Mouse (Mus musculus) intestine, embryonic 15.5 days (tissue): ENCODE results near the gene Gm6169. TPM values are rescaled to one million over a fixed set of nuclear protein-coding genes. Genes with fewer than 3 reads are reported as not detected.
"Not testable (repeated sequence)": the region's sequence is repeated elsewhere in the genome, so short reads cannot be mapped to it uniquely, and the experiment has no call there.

Source experiments
- ATAC-seq: fragments of 200-750 bp; cut with Nextera tagmentation; 2 replicates; pipeline ENCODE4 v1.8.0; 2017; ENCODE audit warnings: moderate TSS enrichment, moderate library complexity
- H3K27ac ChIP-seq: fragments of 300-500 bp; sonication (generic); 2 replicates; pipeline ENCODE4 v1.5.1; 2015; ENCODE audit warnings: mild to moderate bottlenecking, inconsistent platforms
- H3K27me3 ChIP-seq: fragments of 300-500 bp; sonication (generic); replicated peaks from 2 replicates; pipeline ENCODE4 v1.6.1; 2015; ENCODE audit warnings: inconsistent platforms
- H3K36me3 ChIP-seq: fragments of 300-500 bp; sonication (generic); 2 replicates; pipeline ENCODE4 v1.6.1; 2015; ENCODE audit warnings: inconsistent platforms
- H3K4me1 ChIP-seq: fragments of 300-500 bp; sonication (generic); replicated peaks from 2 replicates; pipeline ENCODE4 v1.6.1; 2015; ENCODE audit warnings: inconsistent platforms
- H3K4me2 ChIP-seq: fragments of 300-500 bp; sonication (generic); replicated peaks from 2 replicates; pipeline ENCODE4 v1.6.1; 2015; ENCODE audit warnings: mild to moderate bottlenecking, inconsistent platforms
- H3K4me3 ChIP-seq: fragments of 300-500 bp; sonication (generic); replicated peaks from 2 replicates; pipeline ENCODE4 v1.5.1; 2015; ENCODE audit warnings: inconsistent platforms
- H3K9ac ChIP-seq: fragments of 300-500 bp; sonication (generic); 2 replicates; pipeline ENCODE4 v1.6.1; 2015; ENCODE audit warnings: inconsistent platforms
- H3K9me3 ChIP-seq: fragments of 300-500 bp; sonication (generic); 2 replicates; pipeline ENCODE4 v1.6.1; 2016; ENCODE audit warnings: inconsistent platforms
- WGBS: fragments of 180-500 bp; shearing (Covaris S2); methylation state at CpG from one replicate; pipeline ENCODE4 v1.1.7; 2015; 5-methylcytosine and 5-hydroxymethylcytosine counted together
- polyA plus RNA-seq: library from polyadenylated mRNA; unstranded; fragments of >200 nt; fragmentation: Nextera tagmentation; extraction: Ambion mirVana; gene quantifications from 2 replicates; pipeline ENCODE4 v1.2.1, GENCODE M21; 2015

Gene Gm6169
- polyA plus RNA-seq = 3.8 and 3.9 TPM in 2 replicates

DNA sequence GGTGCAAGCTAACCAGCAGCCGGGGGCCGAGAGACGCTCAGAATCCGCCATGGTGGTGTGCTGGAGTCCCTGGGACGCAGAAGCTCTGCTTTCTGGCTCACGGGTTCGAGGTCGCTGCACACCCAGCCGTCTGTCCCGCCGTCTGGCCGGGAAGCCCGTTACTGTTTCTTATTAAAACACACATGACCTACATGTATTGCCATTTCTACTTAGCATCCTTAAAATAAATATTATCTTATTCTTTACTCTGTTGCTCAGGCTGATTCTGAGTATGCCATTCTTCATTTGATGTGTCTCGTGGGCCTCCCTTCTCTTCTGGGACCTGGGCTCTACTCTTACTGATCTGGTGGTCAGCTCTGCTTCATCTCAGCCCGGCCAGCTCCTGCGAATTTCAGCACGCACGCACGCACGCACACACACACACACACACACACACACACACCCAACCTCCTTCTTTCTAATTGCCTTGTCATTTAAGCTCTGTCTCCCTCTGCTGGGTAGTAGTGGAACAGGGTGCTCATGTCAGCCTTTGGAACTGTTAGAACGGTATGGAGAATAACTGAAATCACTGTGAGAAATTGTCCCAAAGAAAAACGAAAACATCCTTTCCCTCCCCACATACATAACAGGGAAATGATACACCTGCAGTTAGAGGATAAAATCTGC lies at the start of gene Gm6169:
Gm6169 (minus strand) TSS at position 51 of the 666 bp plus-strand sequence.
- no peak within 1 kb of the TSS for H3K4me2 ChIP-seq
- 68% methylated on average over 22 of the region's 22 CpGs for WGBS
- H3K9ac ChIP-seq = no peak within 1 kb of the TSS
- no peak for ATAC-seq
- H3K9me3 ChIP-seq = no peaks in the 10 kb centered on the region
- no peak within 1 kb of the TSS for H3K4me3 ChIP-seq
- no peaks in the 10 kb centered on the region for H3K27me3 ChIP-seq
- no peak within 1 kb of the TSS for H3K27ac ChIP-seq
- H3K36me3 ChIP-seq = no peaks in the 10 kb centered on the region
- no peaks in the 10 kb centered on the region for H3K4me1 ChIP-seq

DNA sequence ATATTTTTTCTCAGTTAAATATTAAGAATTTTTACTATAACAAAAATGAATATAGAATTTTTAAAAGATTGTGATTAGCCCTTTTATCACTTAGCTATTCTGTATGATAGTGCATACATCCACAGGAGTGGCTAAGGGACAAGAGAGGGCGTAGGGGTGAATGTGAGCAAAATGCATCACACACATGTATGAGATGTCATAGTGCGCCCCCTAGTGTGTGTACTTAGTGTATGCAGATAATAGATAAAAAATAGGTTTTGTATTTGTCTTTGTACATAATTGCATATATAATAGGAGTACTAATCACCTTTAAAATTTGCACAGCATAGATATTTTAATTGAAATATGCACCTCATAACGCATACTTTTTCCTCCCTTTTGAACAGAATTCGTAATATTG lies 46.8 kb upstream of the Gm6169 start:
- WGBS = 61% methylated on average over 4 of the region's 4 CpGs
- H3K9me3 ChIP-seq = no peaks in the 10 kb centered on the region
- no peak overlapping the region for H3K4me3 ChIP-seq
- H3K27me3 ChIP-seq = no peaks in the 10 kb centered on the region
- no peak overlapping the region for H3K9ac ChIP-seq
- H3K4me2 ChIP-seq = no peak overlapping the region
- ATAC-seq = no peak
- peaks cover 31% of the 10 kb centered on the region; the same call in 1 of the 2 replicates for H3K36me3 ChIP-seq
- H3K4me1 ChIP-seq = no peaks in the 10 kb centered on the region
- no peak overlapping the region for H3K27ac ChIP-seq

DNA sequence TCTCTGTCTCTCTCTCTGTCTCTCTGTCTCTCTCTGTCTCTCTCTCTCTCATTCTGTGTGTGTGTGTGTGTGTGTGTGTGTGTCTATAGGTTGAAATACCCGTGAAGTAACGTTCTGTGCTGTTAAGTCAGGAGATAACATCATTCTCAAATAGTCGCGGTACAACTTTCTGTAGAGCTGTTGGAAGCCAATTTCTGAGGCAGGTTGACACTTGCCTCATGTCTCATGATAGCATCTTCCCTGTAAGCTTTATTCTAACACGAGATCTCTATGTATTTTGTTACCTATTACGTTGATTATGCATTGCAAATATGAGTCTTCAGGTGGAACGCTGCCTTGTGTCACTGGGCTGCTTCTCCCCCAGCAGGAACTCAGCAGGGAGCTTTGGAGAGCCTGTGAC lies 43.3 kb upstream of the Gm6169 start:
- WGBS = 85% methylated on average over 7 of the region's 7 CpGs
- peaks cover 18% of the 10 kb centered on the region; the same call in 1 of the 2 replicates for H3K36me3 ChIP-seq
- no peaks in the 10 kb centered on the region for H3K9me3 ChIP-seq
- H3K27ac ChIP-seq = no peak overlapping the region
- no peak overlapping the region for H3K4me3 ChIP-seq
- H3K4me1 ChIP-seq = peaks cover 2% of the 10 kb centered on the region; the same call in 1 of the 2 replicates
- H3K9ac ChIP-seq = no peak overlapping the region
- no peak overlapping the region for H3K4me2 ChIP-seq
- no peaks in the 10 kb centered on the region for H3K27me3 ChIP-seq
- no peak for ATAC-seq

DNA sequence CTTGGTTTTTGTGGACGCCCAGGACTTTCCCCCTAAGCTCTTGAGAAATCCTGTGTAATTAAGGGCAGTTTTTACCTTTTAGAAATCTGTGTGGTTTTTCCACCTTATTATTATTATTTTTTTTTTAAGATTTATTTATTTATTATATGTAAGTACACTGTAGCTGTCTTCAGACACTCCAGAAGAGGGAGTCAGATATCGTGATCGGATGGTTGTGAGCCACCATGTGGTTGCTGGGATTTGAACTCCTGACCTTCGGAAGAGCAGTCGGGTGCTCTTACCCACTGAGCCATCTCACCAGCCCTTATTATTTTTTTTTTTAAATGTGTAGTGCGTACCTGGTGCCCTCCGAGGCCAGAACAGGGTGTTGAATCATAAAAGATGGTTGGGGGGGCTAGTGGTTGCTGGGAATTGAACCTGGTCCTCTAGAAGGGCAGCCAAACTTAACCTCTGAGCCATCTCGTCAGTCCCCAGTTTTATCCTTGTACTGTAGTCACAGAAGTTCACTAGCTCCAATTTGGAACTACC lies 39.4 kb upstream of the Gm6169 start:
- not testable (repeated sequence) for H3K4me1 ChIP-seq, H3K27me3 ChIP-seq, H3K36me3 ChIP-seq, H3K9me3 ChIP-seq
- Histone ChIP-seq H3K27ac (peak overlapping the region; percentile 78; the same call in 1 of the 2 replicates), H3K4me2 (peak overlapping the region; percentile 53), H3K9ac (peak overlapping the region; percentile 90), H3K4me3 (peak overlapping the region; percentile 87)
- ATAC-seq = 0 out of 2 replicates have a peak, but pooled peaks have one; percentile 7
- WGBS = 31% methylated on average over 8 of the region's 8 CpGs

DNA sequence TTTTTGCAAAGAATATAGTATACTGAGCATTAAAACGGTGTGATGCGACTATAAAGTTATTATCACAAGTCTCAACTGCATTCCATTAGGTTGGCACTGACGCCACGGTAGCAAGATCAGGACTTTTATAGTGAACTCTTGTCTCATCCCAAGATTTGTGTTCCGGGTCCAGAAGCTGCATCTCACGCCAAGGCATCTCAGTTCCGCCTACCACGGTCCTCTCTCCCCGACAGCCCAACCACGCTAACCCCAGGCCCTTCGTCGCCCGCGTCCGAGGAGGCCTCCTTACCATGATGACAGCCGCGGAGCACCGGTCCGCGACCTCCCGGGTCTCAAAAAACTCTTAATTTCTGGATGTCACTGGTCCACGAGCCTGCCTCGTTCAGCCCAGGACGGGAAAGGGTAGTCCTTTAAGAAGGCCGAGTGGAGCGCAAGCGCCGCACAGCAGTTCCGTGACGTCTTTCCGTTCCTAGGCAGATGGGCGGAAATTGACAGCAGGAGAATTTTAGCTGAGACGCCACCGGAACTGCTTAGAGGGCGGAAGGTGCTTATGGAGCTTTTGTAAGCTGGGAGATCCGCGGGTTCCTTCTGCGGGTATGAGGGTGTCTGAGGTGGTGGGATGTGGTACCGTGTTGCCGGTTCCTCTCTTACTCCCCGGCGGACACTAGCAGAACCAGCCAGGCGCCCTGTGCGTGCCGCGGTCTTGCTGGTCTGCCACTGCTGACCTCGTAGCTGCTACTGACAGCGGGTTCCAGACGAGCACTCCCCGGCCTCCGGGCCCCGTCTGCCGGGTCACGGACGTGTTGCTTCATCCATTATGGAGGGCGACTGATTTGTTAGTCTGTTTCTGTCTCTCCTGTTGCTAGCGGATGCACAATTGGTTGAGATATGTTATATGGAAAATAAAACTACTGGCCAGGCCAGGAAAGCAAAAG lies 38.7 kb upstream of the Gm6169 start, which contains the start of the genes Gfm2 and Nsa2:
Gfm2 (plus strand) TSS at position 472 of the 935 bp plus-strand sequence.
Nsa2 (minus strand) TSS at position 472 of the 935 bp plus-strand sequence.
- under 1% methylated on average over 57 of the region's 57 CpGs for WGBS
- peaks cover 2% of the 10 kb centered on the region; the same call in 1 of the 2 replicates for H3K4me1 ChIP-seq
- no peaks in the 10 kb centered on the region for H3K9me3 ChIP-seq
- peak within 1 kb of the TSS; percentile 87 for H3K4me3 ChIP-seq
- H3K27ac ChIP-seq = peak within 1 kb of the TSS; percentile 78
- H3K4me2 ChIP-seq = peak within 1 kb of the TSS; percentile 53
- ATAC-seq = peak; percentile 99
- H3K9ac ChIP-seq = peak within 1 kb of the TSS; percentile 90
- 0 out of 2 replicates have a peak, but pooled peaks cover 4% of the 10 kb centered on the region for H3K36me3 ChIP-seq
- H3K27me3 ChIP-seq = no peaks in the 10 kb centered on the region

DNA sequence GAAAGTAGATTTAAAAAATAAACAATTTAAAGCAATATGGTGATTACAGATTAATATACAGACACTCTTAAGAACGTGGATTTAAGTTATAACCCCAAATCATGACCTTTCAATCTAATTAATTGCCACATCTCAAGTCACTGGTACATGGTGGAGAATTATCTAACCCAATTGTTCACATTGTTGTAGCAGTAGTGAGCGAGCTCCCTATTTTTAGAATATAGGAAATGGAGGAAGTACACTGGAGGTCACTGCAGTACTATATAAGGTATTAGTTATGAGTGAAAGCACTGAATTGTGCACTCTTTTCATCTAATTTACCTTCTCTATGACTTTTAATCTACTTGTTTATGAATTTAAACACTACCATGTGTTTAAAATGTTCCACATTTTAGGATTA lies 31.4 kb upstream of the Gm6169 start:
- not testable (repeated sequence) for H3K27ac ChIP-seq, H3K4me2 ChIP-seq, H3K9ac ChIP-seq, H3K9me3 ChIP-seq, H3K36me3 ChIP-seq, ATAC-seq, H3K27me3 ChIP-seq, H3K4me1 ChIP-seq, H3K4me3 ChIP-seq
- no CpG with 5 or more reads among the region's 2 CpGs for WGBS

DNA sequence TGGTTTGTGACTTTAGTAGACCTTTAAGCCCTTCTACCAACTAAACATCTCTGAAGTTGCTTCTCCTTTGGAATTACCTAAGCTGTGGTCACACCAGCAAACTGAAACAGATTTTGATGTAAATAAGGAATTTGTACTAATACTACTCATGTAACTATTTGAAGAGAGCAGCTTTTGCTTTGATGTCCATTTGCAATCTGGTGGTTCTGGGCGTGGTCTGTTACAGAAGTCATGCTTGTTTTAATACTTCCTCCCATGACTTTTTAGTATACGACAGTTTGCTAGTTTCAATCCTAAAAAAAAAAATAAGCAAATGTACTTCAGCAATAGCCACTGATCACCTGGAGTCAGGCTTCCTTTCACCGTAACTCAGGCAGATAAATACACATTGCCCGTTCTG lies 30.6 kb upstream of the Gm6169 start:
- not testable (repeated sequence) for H3K27ac ChIP-seq, H3K4me2 ChIP-seq, H3K36me3 ChIP-seq, H3K9ac ChIP-seq, H3K27me3 ChIP-seq, H3K9me3 ChIP-seq, H3K4me3 ChIP-seq, ATAC-seq, H3K4me1 ChIP-seq
- whole genome bisulfite sequencing = 88% methylated on average over 4 of the region's 4 CpGs

DNA sequence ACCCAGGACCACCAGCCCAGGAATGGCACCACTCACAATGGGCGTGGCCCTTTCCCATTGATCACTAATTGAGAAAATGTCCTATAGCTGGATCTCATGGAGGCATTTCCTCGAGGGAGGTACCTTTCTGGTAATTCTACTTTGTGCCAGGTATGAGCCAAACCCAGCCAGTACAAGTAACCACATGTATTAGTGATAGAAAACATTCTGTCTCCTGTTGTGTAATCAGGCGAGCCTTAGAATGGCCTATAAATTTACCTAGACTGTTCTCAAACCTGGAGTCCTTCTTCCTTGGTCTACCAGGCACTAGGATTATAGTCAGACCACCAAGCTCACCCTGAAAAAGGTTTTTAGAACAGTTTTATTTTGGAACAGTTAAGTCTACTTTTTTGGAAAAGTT lies 22.3 kb upstream of the Gm6169 start:
- Histone ChIP-seq H3K27ac (no peak overlapping the region), H3K4me3 (no peak overlapping the region), H3K4me1 (no peaks in the 10 kb centered on the region), H3K27me3 (no peaks in the 10 kb centered on the region), H3K9ac (no peak overlapping the region), H3K4me2 (no peak overlapping the region), H3K36me3 (no peaks in the 10 kb centered on the region), H3K9me3 (no peaks in the 10 kb centered on the region)
- WGBS = 81% methylated on average over 3 of the region's 3 CpGs
- no peak for ATAC-seq

DNA sequence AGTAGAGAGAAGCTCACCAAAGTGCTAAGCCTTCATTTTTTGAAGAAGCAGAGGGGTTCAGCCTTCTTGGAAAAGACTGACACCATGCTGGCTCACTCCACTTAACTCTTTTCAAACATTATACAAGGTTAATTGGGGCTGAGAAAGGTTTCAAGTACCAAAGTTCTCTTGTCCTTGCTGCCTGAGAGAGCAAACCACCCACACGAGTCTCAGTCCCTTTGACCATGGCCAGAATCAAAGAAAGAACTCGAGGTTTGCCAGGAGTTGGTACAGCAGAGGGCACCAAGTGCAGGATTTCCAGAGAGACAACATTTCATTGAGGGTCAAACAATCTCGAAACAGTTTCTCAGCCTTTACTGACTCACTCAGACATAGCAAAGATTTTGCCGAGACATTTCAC lies 10.0 kb upstream of the Gm6169 start:
- H3K4me2 ChIP-seq = no peak overlapping the region
- no peaks in the 10 kb centered on the region for H3K27me3 ChIP-seq
- H3K4me3 ChIP-seq = no peak overlapping the region
- H3K9ac ChIP-seq = no peak overlapping the region
- H3K27ac ChIP-seq = no peak overlapping the region
- H3K36me3 ChIP-seq = no peaks in the 10 kb centered on the region
- no peak for ATAC-seq
- 77% methylated on average over 4 of the region's 4 CpGs for WGBS
- H3K4me1 ChIP-seq = no peaks in the 10 kb centered on the region
- no peaks in the 10 kb centered on the region for H3K9me3 ChIP-seq

DNA sequence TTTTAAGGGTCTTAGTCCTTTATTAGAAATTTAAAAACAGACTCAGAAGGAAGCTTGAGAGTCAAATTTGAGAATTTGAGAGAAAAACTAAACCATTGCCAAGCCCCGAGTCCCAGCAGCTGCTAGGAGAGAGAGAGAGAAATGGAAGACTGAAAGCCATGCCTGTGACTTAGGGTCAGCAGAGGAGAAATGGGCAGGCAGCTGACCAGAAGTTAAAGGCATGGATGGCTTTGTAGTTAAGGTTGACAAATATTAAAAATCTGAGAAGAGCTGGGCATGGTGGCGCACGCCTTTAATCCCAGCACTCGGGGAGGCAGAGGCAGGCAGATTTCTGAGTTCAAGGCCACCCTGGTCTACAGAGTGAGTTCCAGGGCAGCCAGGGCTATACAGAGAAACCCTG lies 8.7 kb upstream of the Gm6169 start:
- not testable (repeated sequence) for H3K27ac ChIP-seq, H3K4me2 ChIP-seq, H3K27me3 ChIP-seq, H3K9ac ChIP-seq, H3K36me3 ChIP-seq, H3K9me3 ChIP-seq, H3K4me1 ChIP-seq, ATAC-seq, H3K4me3 ChIP-seq
- 92% methylated on average over 4 of the region's 4 CpGs for WGBS

DNA sequence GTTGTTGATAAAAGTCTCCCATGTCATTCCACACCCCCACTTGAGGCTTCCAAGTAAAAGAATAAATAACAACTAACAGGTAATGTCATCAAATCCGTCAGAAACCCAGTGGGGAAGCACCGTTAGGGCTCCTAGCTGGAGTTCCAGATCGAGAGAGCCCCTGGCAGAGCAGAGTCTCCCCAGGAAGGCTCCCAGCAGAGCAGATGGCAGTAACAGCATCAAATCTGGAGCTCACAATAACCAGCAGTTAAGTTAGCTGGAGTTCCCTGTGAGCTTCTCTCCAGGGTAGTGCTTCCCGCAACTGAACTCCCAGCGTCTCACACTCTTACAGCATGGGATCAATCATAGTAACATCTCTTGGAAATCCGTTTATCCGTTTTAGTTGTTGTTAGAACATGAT lies 6.0 kb upstream of the Gm6169 start:
- H3K27ac ChIP-seq = no peak overlapping the region
- no peaks in the 10 kb centered on the region for H3K27me3 ChIP-seq
- no peaks in the 10 kb centered on the region for H3K9me3 ChIP-seq
- no peak overlapping the region for H3K4me2 ChIP-seq
- H3K4me3 ChIP-seq = no peak overlapping the region
- 83% methylated on average over 7 of the region's 7 CpGs for WGBS
- H3K36me3 ChIP-seq = no peaks in the 10 kb centered on the region
- H3K9ac ChIP-seq = no peak overlapping the region
- no peaks in the 10 kb centered on the region for H3K4me1 ChIP-seq
- no peak for ATAC-seq

DNA sequence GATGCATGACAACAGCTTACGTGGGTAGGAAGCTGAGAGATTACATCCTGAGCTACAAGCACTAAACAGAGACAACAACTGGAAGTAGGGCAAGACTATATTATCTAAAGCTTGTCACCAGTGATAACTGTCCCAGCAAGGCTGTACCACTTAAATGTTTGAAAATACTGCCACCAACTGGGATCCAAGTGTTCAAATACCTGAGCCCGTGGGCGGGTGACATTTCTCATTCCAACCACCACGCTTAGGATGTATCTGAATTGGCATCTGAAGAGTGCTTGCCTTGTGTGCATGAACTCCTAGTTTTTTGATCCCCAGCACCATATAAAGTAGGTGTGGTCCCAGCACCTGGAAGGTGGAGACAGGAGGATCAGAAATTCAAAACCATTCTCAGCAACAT lies 3.3 kb downstream of the Gm6169 start:
- no peaks in the 10 kb centered on the region for H3K4me1 ChIP-seq
- no peaks in the 10 kb centered on the region for H3K9me3 ChIP-seq
- H3K36me3 ChIP-seq = no peaks in the 10 kb centered on the region
- 87% methylated on average over 4 of the region's 4 CpGs for WGBS
- H3K4me3 ChIP-seq = no peak overlapping the region
- H3K9ac ChIP-seq = no peak overlapping the region
- ATAC-seq = no peak
- no peaks in the 10 kb centered on the region for H3K27me3 ChIP-seq
- H3K27ac ChIP-seq = no peak overlapping the region
- no peak overlapping the region for H3K4me2 ChIP-seq
